Mouse (Mus musculus) adrenal gland (tissue): ENCODE data around the gene Cox7a2.

Experiments used
- intact Hi-C: fragments of 180-260 bp; cut with DNase I; formaldehyde crosslinking; loops from one replicate; pipeline ENCODE4 v1.15.1; 2025

The Cox7a2 gene

GRCm38 (mm10) chr9:79745036-79745435, 14.6 kb downstream of the Cox7a2 start:
- intact Hi-C loops: no loop called here

- intact Hi-C loops: no loop called here
Measured at GRCm38 (mm10) chr9:79735608-79736007, 24.1 kb downstream of the Cox7a2 start.

- intact Hi-C loops: no loop called here
Measured at GRCm38 (mm10) chr9:79730301-79730700, 29.4 kb downstream of the Cox7a2 start.

- intact Hi-C loops: loop anchor here (5.0 kb wide), 1 partner anchor 616 kb away; no protein-coding TSS in a partner anchor
Measured at GRCm38 (mm10) chr9:79723090-79723489, 36.6 kb downstream of the Cox7a2 start.

GRCm38 (mm10) chr9:79721056-79721455, 38.6 kb downstream of the Cox7a2 start:
- intact Hi-C loops: loop anchor here (2.0 to 5.0 kb wide), 2 partner anchors 614 to 678 kb away; no protein-coding TSS in a partner anchor

- intact Hi-C loops: loop anchor here (2.0 to 5.0 kb wide), 2 partner anchors 613 to 677 kb away; no protein-coding TSS in a partner anchor
Measured at GRCm38 (mm10) chr9:79720143-79720542, 39.5 kb downstream of the Cox7a2 start.

GRCm38 (mm10) chr9:79719451-79719850, 40.2 kb downstream of the Cox7a2 start:
- intact Hi-C loops: loop anchor here (5.0 kb wide), 1 partner anchor 932 kb away; no protein-coding TSS in a partner anchor

GRCm38 (mm10) chr9:79718481-79719370, 41.0 kb downstream of the Cox7a2 start, which contains the start of gene Col12a1:
Gene Col12a1, minus strand, starts transcription at chr9:79718831.
- intact Hi-C loops: loop anchor here (5.0 kb wide), 1 partner anchor 931 kb away; no protein-coding TSS in a partner anchor

GRCm38 (mm10) chr9:79717836-79718475, 41.7 kb downstream of the Cox7a2 start:
- intact Hi-C loops: loop anchor here (5.0 kb wide), 1 partner anchor 931 kb away; no protein-coding TSS in a partner anchor

GRCm38 (mm10) chr9:79716909-79717835, 42.5 kb downstream of the Cox7a2 start:
- intact Hi-C loops: loop anchor here (5.0 kb wide), 1 partner anchor 930 kb away; no protein-coding TSS in a partner anchor

GRCm38 (mm10) chr9:79716496-79716895, 43.2 kb downstream of the Cox7a2 start:
- intact Hi-C loops: loop anchor here (5.0 kb wide), 1 partner anchor 929 kb away; no protein-coding TSS in a partner anchor

GRCm38 (mm10) chr9:79714471-79715045, 45.1 kb downstream of the Cox7a2 start:
- intact Hi-C loops: loop anchor here (5.0 kb wide), 1 partner anchor 927 kb away; no protein-coding TSS in a partner anchor
